Mouse (Mus musculus) adrenal gland, postnatal 10 days (tissue): ENCODE data around the gene Coq8a. TPM values are rescaled to one million over a fixed set of nuclear protein-coding genes. Genes with fewer than 3 reads are reported as not detected.

Source experiments
- total RNA-seq, 2 experiments: library from RNA; stranded (reverse); gene quantifications; 2 replicates each; pipeline ENCODE4 v1.2.3; 2021

Gene Coq8a
- total RNA-seq, 2 experiments from 2014 or later, result 1,138 to 1,532 TPM

Other genes starting within 250 kb of the Coq8a start
- gene Cdc42bpa, start 239.1 kb downstream of the Coq8a start, total RNA-seq, result 10 to 100 TPM; 35.6 to 50.3 TPM
- 10 to 100 TPM; 25.4 to 26.7 TPM for gene Psen2, start 63.8 kb upstream of the Coq8a start, total RNA-seq
- 10 to 100 TPM; 59.2 to 73.0 TPM for gene Itpkb, start 130.9 kb upstream of the Coq8a start, total RNA-seq